Mouse (Mus musculus): Measurements from ENCODE around the gene Bmf. TPM values are rescaled to one million over a fixed set of nuclear protein-coding genes. Genes with fewer than 3 reads are reported as not detected.

Gene Bmf
- polyA plus RNA-seq, 1 experiment: 10.1 TPM

DNA sequence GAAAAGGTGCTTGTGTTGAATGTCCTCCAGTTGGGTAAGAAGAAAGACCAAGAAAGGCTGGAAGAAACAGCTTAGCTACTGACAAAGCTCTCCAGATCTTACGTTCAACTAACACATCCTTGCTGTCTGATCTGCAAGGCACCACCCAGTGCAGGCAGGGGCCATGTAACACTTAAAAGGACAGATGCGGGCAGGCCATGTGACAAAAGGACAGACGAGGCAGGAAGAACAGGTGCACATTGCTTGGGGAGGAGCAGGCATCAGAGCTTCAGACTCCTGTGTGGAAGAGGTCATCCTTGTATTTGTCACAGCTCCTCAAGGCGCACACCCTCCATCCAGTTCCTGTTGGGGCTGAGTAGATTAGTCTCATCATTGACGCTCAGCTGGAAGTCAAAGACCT, 66.5 kb downstream of the Bmf start:
- TF ChIP-seq CTCF (IDR thresholded peaks at IDR 0.05; ENCODE audit: borderline replicate concordance, insufficient read depth, low read length): no peak
- TF ChIP-seq POLR2A (IDR thresholded peaks at IDR 0.05; ENCODE audit: low read depth, low read length): no peak
- Histone ChIP-seq H3K4me1 (ENCODE audit: control insufficient read depth, insufficient read depth, low read length) (peaks cover 5% of the 10 kb centered on the region; the same call in 1 of the 2 replicates), H3K4me3 (ENCODE audit: insufficient read depth, low read length) (no peak overlapping the region)

GRCm38 (mm10) chr2:118480886-118481285, 68.6 kb downstream of the Bmf start:
- Histone ChIP-seq H3K27ac (ENCODE audit: insufficient read depth, low read length) (no peak overlapping the region), H3K4me3 (ENCODE audit: insufficient read depth, low read length) (no peak overlapping the region), H3K4me1 (ENCODE audit: control insufficient read depth, insufficient read depth, low read length) (peaks cover 6% of the 10 kb centered on the region; the same call in 1 of the 2 replicates)
- no peak for TF ChIP-seq POLR2A (IDR thresholded peaks at IDR 0.05; ENCODE audit: low read depth, low read length)
- TF ChIP-seq CTCF (IDR thresholded peaks at IDR 0.05; ENCODE audit: borderline replicate concordance, insufficient read depth, low read length): no peak

More for the DNA sequence above, 66.5 kb downstream of the Bmf start:
- no peak overlapping the region for H3K27ac ChIP-seq (ENCODE audit: insufficient read depth, low read length)

DNA sequence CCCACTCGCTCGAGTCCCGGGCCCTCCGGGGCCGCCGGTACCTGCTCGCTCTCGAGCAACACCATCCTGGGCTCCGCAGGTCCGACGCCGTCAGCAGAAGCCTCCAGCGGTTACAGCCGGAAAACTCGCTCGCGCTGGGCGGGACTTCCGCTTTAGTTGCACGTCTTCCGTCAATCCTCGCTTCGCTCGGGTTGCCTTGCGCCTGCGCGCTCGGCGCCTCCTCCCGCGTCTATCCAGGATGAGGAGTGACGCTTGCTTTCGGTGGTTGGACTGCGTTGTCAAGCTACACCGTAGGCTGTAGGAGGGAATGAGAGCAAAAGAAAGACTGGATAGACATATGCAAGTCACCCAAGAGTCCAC, 70.0 kb downstream of the Bmf start, which contains the start of gene Srp14:
Gene Srp14, minus strand, starts transcription at position 162 of the 360 bp plus-strand sequence.
- peak within 1 kb of the TSS; percentile 78 for H3K4me3 ChIP-seq (ENCODE audit: insufficient read depth, low read length)
- peak within 1 kb of the TSS; percentile 61 for H3K27ac ChIP-seq (ENCODE audit: insufficient read depth, low read length)
- H3K4me1 ChIP-seq (ENCODE audit: control insufficient read depth, insufficient read depth, low read length): peaks cover 6% of the 10 kb centered on the region; the same call in 1 of the 2 replicates
- TF ChIP-seq CTCF (IDR thresholded peaks at IDR 0.05; ENCODE audit: borderline replicate concordance, insufficient read depth, low read length): no peak
- peak; percentile 88 for TF ChIP-seq POLR2A (IDR thresholded peaks at IDR 0.05; ENCODE audit: low read depth, low read length)

DNA sequence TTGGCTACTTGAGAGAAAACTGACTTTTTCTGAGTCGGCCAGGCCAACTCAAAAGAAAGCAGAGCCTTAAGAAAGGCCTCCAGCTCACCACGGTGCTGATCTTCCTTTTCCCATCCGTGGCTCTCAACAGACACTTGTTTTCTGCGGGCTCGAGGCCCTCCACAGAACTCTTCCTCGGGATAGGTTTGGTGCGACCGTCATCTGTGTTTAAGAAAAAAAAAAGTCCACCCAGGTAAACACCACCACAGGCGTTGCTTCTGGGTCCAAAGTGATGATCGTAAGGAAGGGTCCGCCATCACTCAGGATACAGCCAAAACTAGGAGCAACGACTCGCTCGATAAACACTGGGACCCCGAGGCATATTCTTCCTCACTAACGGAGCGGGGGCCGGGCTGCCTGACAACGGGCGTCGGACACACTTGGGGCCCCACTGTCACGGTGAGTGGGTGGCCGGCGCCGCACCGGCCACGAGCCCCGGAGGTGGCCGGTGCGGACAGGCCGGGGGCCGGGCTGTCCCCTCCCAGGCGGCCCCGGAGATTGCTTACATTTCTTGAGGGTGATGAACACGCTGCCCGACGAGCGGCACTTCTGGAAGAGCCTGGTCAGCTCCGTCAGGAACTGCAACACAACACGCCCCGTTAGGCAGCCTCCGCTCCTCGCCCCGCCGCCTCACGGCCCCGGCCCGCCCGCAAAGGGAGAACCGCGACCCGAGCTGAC, 70.5 kb downstream of the Bmf start:
- Histone ChIP-seq H3K4me1 (ENCODE audit: control insufficient read depth, insufficient read depth, low read length) (peaks cover 6% of the 10 kb centered on the region; the same call in 1 of the 2 replicates), H3K4me3 (ENCODE audit: insufficient read depth, low read length) (peak overlapping the region; percentile 78), H3K27ac (ENCODE audit: insufficient read depth, low read length) (no peak overlapping the region)
- TF ChIP-seq CTCF (IDR thresholded peaks at IDR 0.05; ENCODE audit: borderline replicate concordance, insufficient read depth, low read length): no peak

Other genes with a start within 250 kb of the Bmf start
- gene Gpr176, start 176.3 kb downstream of the Bmf start, polyA plus RNA-seq (2011; ENCODE audit: insufficient read length, low read depth, missing spikeins): 60.0 and 79.4 TPM in 2 replicates
- 18.3 and 20.0 TPM in 2 replicates for gene Eif2ak4, start 161.1 kb downstream of the Bmf start, polyA plus RNA-seq (2011; ENCODE audit: insufficient read length, low read depth, missing spikeins)
- gene Srp14, start 70.0 kb downstream of the Bmf start, polyA plus RNA-seq (2011; ENCODE audit: insufficient read length, low read depth, missing spikeins): 203 and 217 TPM in 2 replicates
- gene Bub1b, start 48.5 kb upstream of the Bmf start, polyA plus RNA-seq (2011; ENCODE audit: insufficient read length, low read depth, missing spikeins): 44.7 and 75.2 TPM in 2 replicates
- gene Pak6, start 113.6 kb upstream of the Bmf start, polyA plus RNA-seq (2011; ENCODE audit: insufficient read length, low read depth, missing spikeins): 0.19 and 0.78 TPM in 2 replicates
- gene Ankrd63, start 154.3 kb upstream of the Bmf start, polyA plus RNA-seq (2011; ENCODE audit: insufficient read length, low read depth, missing spikeins): not detected in 2 replicates
- gene Plcb2, start 178.8 kb upstream of the Bmf start, polyA plus RNA-seq (2011; ENCODE audit: insufficient read length, low read depth, missing spikeins): 0.49 TPM in 1 of 2 replicates, not detected in the other
- 17.3 and 19.0 TPM in 2 replicates for gene Inafm2, start 196.1 kb upstream of the Bmf start, polyA plus RNA-seq (2011; ENCODE audit: insufficient read length, low read depth, missing spikeins)
- 17.9 and 27.9 TPM in 2 replicates for gene Ccdc9b, start 213.0 kb upstream of the Bmf start, polyA plus RNA-seq (2011; ENCODE audit: insufficient read length, low read depth, missing spikeins)
- gene Phgr1, start 223.1 kb upstream of the Bmf start, polyA plus RNA-seq (2011; ENCODE audit: insufficient read length, low read depth, missing spikeins): not detected in 2 replicates
- gene Disp2, start 230.0 kb upstream of the Bmf start, polyA plus RNA-seq (2011; ENCODE audit: insufficient read length, low read depth, missing spikeins): 0.07 and 0.11 TPM in 2 replicates

Data from embryonic fibroblast, embryonic 13.5 days (primary cell).